Mouse (Mus musculus) CH12.LX (cell line): ENCODE measurements around the gene Ndufaf1. TPM values are rescaled to one million over a fixed set of nuclear protein-coding genes. Genes with fewer than 3 reads are reported as not detected.

Experiments
- DNase-seq: peaks from one replicate; pipeline ENCODE4 v3.0.0-alpha.2; 2013; ENCODE audit errors: extremely low read depth
- H3K27ac ChIP-seq: 2 replicates; pipeline ENCODE4 v1.5.1; 2012; ENCODE audit warnings: low read depth, mild to moderate bottlenecking, control low read depth, moderate library complexity; ENCODE audit not compliant: insufficient read depth
- H3K27me3 ChIP-seq: replicated peaks from 2 replicates; pipeline ENCODE3; 2012; ENCODE audit warnings: inconsistent platforms
- H3K36me3 ChIP-seq, 2 experiments: replicated peaks in 1 of 2; 2 replicates each; pipeline versions ENCODE3 to v1.6.1; 2012; ENCODE audit warnings: inconsistent platforms in 1 of 2, low read length in 1 of 2, mild to moderate bottlenecking in 1 of 2, mixed read lengths in 1 of 2, moderate library complexity in 1 of 2; ENCODE audit not compliant: control insufficient read depth in 1 of 2, insufficient read depth in 1 of 2
- H3K4me1 ChIP-seq, 2 experiments: 2 replicates each; pipeline ENCODE4 v1.6.1; 2012; ENCODE audit warnings: inconsistent platforms in 1 of 2, moderate library complexity in 1 of 2; ENCODE audit not compliant: insufficient read depth in 2 of 2, control insufficient read depth in 1 of 2
- H3K4me2 ChIP-seq: 2 replicates; pipeline ENCODE4 v1.6.1; 2012; ENCODE audit warnings: low read depth, mild to moderate bottlenecking, control low read depth; ENCODE audit not compliant: poor library complexity, insufficient read depth, severe bottlenecking
- H3K4me3 ChIP-seq, 3 experiments: fragments of 150-350 bp in 1 of 3; sonication (generic) in 1 of 3; replicated peaks in 1 of 3; 2 replicates each; pipeline versions ENCODE3 to v1.5.1; 2011 to 2012; ENCODE audit warnings: low read depth in 2 of 3, low read length in 2 of 3, mild to moderate bottlenecking in 2 of 3, moderate library complexity in 2 of 3, control low read depth in 1 of 3, improper control_type of control experiment in 1 of 3, inconsistent platforms in 1 of 3, mixed read lengths in 1 of 3; ENCODE audit not compliant: poor library complexity in 1 of 3
- H3K79me2 ChIP-seq: replicated peaks from 2 replicates; pipeline ENCODE4 v1.6.1; 2012; ENCODE audit warnings: mild to moderate bottlenecking, moderate library complexity; ENCODE audit not compliant: control insufficient read depth, poor library complexity, insufficient read depth, severe bottlenecking; ENCODE audit errors: extremely low read depth
- H3K9ac ChIP-seq: 2 replicates; pipeline ENCODE4 v1.6.1; 2012; ENCODE audit warnings: low read depth, mild to moderate bottlenecking, control low read depth, moderate library complexity; ENCODE audit not compliant: insufficient read depth
- H3K9me3 ChIP-seq: replicated peaks from 2 replicates; pipeline ENCODE3; 2012; ENCODE audit warnings: low read length, inconsistent platforms, mixed read lengths
- BHLHE40 ChIP-seq: IDR thresholded peaks from 2 replicates; pipeline ENCODE4 v1.6.1; 2011; ENCODE audit warnings: mild to moderate bottlenecking, low read depth, low read length, improper control_type of control experiment
- CHD1 ChIP-seq: IDR thresholded peaks from 2 replicates; pipeline ENCODE4 v1.6.1; 2012; ENCODE audit warnings: low read depth, low read length, improper control_type of control experiment, inconsistent platforms
- CHD2 ChIP-seq: IDR thresholded peaks from 2 replicates; pipeline ENCODE4 v1.6.1; 2011; ENCODE audit warnings: low read length, improper control_type of control experiment
- CTCF ChIP-seq, 2 experiments: IDR thresholded peaks in 1 of 2; conservative IDR thresholded peaks in 1 of 2; 2 replicates each; pipeline ENCODE4 v1.5.1; 2011 to 2012; ENCODE audit warnings: low read depth in 2 of 2, low read length in 2 of 2, improper control_type of control experiment in 1 of 2, inconsistent platforms in 1 of 2, mild to moderate bottlenecking in 1 of 2, moderate library complexity in 1 of 2
- E2F4 ChIP-seq: IDR thresholded peaks from 2 replicates; pipeline ENCODE4 v1.6.1; 2011; ENCODE audit warnings: low read depth, low read length, improper control_type of control experiment; ENCODE audit not compliant: insufficient replicate concordance
- ELF1 ChIP-seq: IDR thresholded peaks from 2 replicates; pipeline ENCODE4 v1.6.1; 2014; ENCODE audit warnings: low read depth, mild to moderate bottlenecking, inconsistent platforms, low read length, improper control_type of control experiment
- EP300 ChIP-seq: IDR thresholded peaks from 2 replicates; pipeline ENCODE4 v1.6.1; 2011; ENCODE audit warnings: low read length, improper control_type of control experiment
- ETS1 ChIP-seq: conservative IDR thresholded peaks from 2 replicates; pipeline ENCODE4 v1.6.1; 2012; ENCODE audit warnings: low read depth, mild to moderate bottlenecking, inconsistent platforms, low read length, improper control_type of control experiment, moderate library complexity
- GABPA ChIP-seq: IDR thresholded peaks from 2 replicates; pipeline ENCODE4 v1.6.1; 2012; ENCODE audit warnings: low read depth, low read length, improper control_type of control experiment, inconsistent platforms; ENCODE audit not compliant: insufficient replicate concordance
- HCFC1 ChIP-seq: IDR thresholded peaks from 2 replicates; pipeline ENCODE4 v1.6.1; 2012; ENCODE audit warnings: low read depth, mild to moderate bottlenecking, inconsistent platforms, low read length, improper control_type of control experiment
- IRF4 ChIP-seq: IDR thresholded peaks from 2 replicates; pipeline ENCODE4 v1.6.1; 2014; ENCODE audit warnings: low read depth, mild to moderate bottlenecking, inconsistent platforms, low read length, improper control_type of control experiment
- JUND ChIP-seq: conservative IDR thresholded peaks from 2 replicates; pipeline ENCODE4 v1.6.1; 2011; ENCODE audit warnings: low read depth, low read length, improper control_type of control experiment
- KAT2A ChIP-seq: IDR thresholded peaks from 2 replicates; pipeline ENCODE4 v1.6.1; 2012; ENCODE audit warnings: low read length, improper control_type of control experiment, inconsistent platforms; ENCODE audit not compliant: insufficient replicate concordance
- MAFK ChIP-seq: IDR thresholded peaks from 2 replicates; pipeline ENCODE4 v1.6.1; 2011; ENCODE audit warnings: low read length, improper control_type of control experiment; ENCODE audit not compliant: insufficient replicate concordance
- MAX ChIP-seq: IDR thresholded peaks from 2 replicates; pipeline ENCODE4 v1.6.1; 2011; ENCODE audit warnings: low read length, improper control_type of control experiment
- MAZ ChIP-seq: IDR thresholded peaks from 2 replicates; pipeline ENCODE4 v1.6.1; 2012; ENCODE audit warnings: low read depth, mild to moderate bottlenecking, inconsistent platforms, low read length, improper control_type of control experiment, moderate library complexity
- MEF2A ChIP-seq: IDR thresholded peaks from 2 replicates; pipeline ENCODE4 v1.6.1; 2014; ENCODE audit warnings: low read depth, mild to moderate bottlenecking, inconsistent platforms, low read length, improper control_type of control experiment, borderline replicate concordance
- MXI1 ChIP-seq: IDR thresholded peaks from 2 replicates; pipeline ENCODE4 v1.6.1; 2011; ENCODE audit warnings: mild to moderate bottlenecking, low read depth, low read length, improper control_type of control experiment
- MYC ChIP-seq: IDR thresholded peaks from 2 replicates; pipeline ENCODE4 v1.6.1; 2011; ENCODE audit warnings: low read depth, mild to moderate bottlenecking, improper control_type of control experiment, low read length
- NELFE ChIP-seq: IDR thresholded peaks from 2 replicates; pipeline ENCODE4 v1.6.1; 2011; ENCODE audit warnings: low read depth, low read length, improper control_type of control experiment
- NRF1 ChIP-seq: IDR thresholded peaks from 2 replicates; pipeline ENCODE4 v1.6.1; 2014; ENCODE audit warnings: low read depth, mild to moderate bottlenecking, inconsistent platforms, low read length, improper control_type of control experiment, moderate library complexity
- PAX5 ChIP-seq: IDR thresholded peaks from 2 replicates; pipeline ENCODE4 v1.6.1; 2012; ENCODE audit warnings: low read length, inconsistent platforms, mixed read lengths
- POLR2A ChIP-seq: IDR thresholded peaks from 2 replicates; pipeline ENCODE4 v1.6.1; 2011; ENCODE audit warnings: low read depth, mild to moderate bottlenecking, improper control_type of control experiment, low read length
- POLR2AphosphoS2 ChIP-seq: IDR thresholded peaks from 2 replicates; pipeline ENCODE4 v1.6.1; 2011; ENCODE audit warnings: low read depth, low read length, improper control_type of control experiment
- RAD21 ChIP-seq: IDR thresholded peaks from 2 replicates; pipeline ENCODE4 v1.6.1; 2011; ENCODE audit warnings: low read depth, mild to moderate bottlenecking, low read length, improper control_type of control experiment, moderate library complexity
- RCOR1 ChIP-seq: conservative IDR thresholded peaks from 2 replicates; pipeline ENCODE4 v1.6.1; 2012; ENCODE audit warnings: low read depth, mild to moderate bottlenecking, inconsistent platforms, low read length, improper control_type of control experiment
- SIN3A ChIP-seq: IDR thresholded peaks from 2 replicates; pipeline ENCODE4 v1.6.1; 2012; ENCODE audit warnings: low read length, improper control_type of control experiment, inconsistent platforms
- SMC3 ChIP-seq: IDR thresholded peaks from 2 replicates; pipeline ENCODE4 v1.6.1; 2011; ENCODE audit warnings: low read depth, low read length, improper control_type of control experiment
- TBP ChIP-seq: conservative IDR thresholded peaks from 2 replicates; pipeline ENCODE4 v1.6.1; 2011; ENCODE audit warnings: low read depth, low read length, improper control_type of control experiment
- TCF12 ChIP-seq: IDR thresholded peaks from 2 replicates; pipeline ENCODE4 v1.6.1; 2014; ENCODE audit warnings: low read depth, mild to moderate bottlenecking, inconsistent platforms, low read length, improper control_type of control experiment
- UBTF ChIP-seq: IDR thresholded peaks from 2 replicates; pipeline ENCODE4 v1.6.1; 2012; ENCODE audit warnings: low read depth, mild to moderate bottlenecking, inconsistent platforms, low read length, improper control_type of control experiment, moderate library complexity
- USF1 ChIP-seq: IDR thresholded peaks from 2 replicates; pipeline ENCODE4 v1.6.1; 2014; ENCODE audit warnings: low read depth, mild to moderate bottlenecking, inconsistent platforms, low read length, improper control_type of control experiment
- USF2 ChIP-seq: conservative IDR thresholded peaks from 2 replicates; pipeline ENCODE4 v1.6.1; 2011; ENCODE audit warnings: low read depth, low read length, improper control_type of control experiment
- ZC3H11A ChIP-seq: IDR thresholded peaks from 2 replicates; pipeline ENCODE4 v1.6.1; 2012; ENCODE audit warnings: low read depth, mild to moderate bottlenecking, inconsistent platforms, low read length, improper control_type of control experiment
- ZKSCAN1 ChIP-seq: IDR thresholded peaks from 2 replicates; pipeline ENCODE4 v1.6.1; 2012; ENCODE audit warnings: low read depth, inconsistent platforms, low read length, improper control_type of control experiment, borderline replicate concordance
- ZMIZ1 ChIP-seq: IDR thresholded peaks from 2 replicates; pipeline ENCODE4 v1.6.1; 2012; ENCODE audit warnings: low read depth, mild to moderate bottlenecking, inconsistent platforms, low read length, improper control_type of control experiment
- ZNF384 ChIP-seq: IDR thresholded peaks from 2 replicates; pipeline ENCODE4 v1.6.1; 2012; ENCODE audit warnings: low read depth, low read length, improper control_type of control experiment, inconsistent platforms
- dilution Hi-C: fragments of 300-500 bp; cut with MboI; formaldehyde crosslinking; loops from 2 replicates; pipeline ENCODE4 v1.14.3; 2020; ENCODE audit warnings: low sequenced_read_pairs; ENCODE audit not compliant: extremely low pct_unique_long_range_greater_than_20kb, extremely low pct_ligation_motif_present
- in situ Hi-C: fragments of 300-500 bp; cut with MboI; formaldehyde crosslinking; loops from 3 replicates; pipeline ENCODE4 v1.14.3; 2019; ENCODE audit warnings: low sequenced_read_pairs, low pct_ligation_motif_present, low pct_unique_long_range_greater_than_20kb, mixed read lengths
- polyA plus RNA-seq: library from polyadenylated mRNA; unstranded; fragments of >175 nt; gene quantifications from 2 replicates; pipeline ENCODE4 v1.2.1, GENCODE M21; 2012; ENCODE audit warnings: low read depth; ENCODE audit not compliant: insufficient read length
- total RNA-seq, 2 experiments: library from RNA; depleted of rRNA; stranded (reverse); fragments of 300-350 nt in 1 of 2; fragments of >200 nt in 1 of 2; gene quantifications; 2 replicates each; pipeline ENCODE4 v1.2.3; 2012 to 2014

Ndufaf1 gene
- total RNA-seq (2012; rRNA removed) (25.1 and 33.2 TPM in 2 replicates), total RNA-seq (2014; rRNA removed) (53.6 and 64.5 TPM in 2 replicates), polyA plus RNA-seq (35.6 and 38.7 TPM in 2 replicates)

DNA sequence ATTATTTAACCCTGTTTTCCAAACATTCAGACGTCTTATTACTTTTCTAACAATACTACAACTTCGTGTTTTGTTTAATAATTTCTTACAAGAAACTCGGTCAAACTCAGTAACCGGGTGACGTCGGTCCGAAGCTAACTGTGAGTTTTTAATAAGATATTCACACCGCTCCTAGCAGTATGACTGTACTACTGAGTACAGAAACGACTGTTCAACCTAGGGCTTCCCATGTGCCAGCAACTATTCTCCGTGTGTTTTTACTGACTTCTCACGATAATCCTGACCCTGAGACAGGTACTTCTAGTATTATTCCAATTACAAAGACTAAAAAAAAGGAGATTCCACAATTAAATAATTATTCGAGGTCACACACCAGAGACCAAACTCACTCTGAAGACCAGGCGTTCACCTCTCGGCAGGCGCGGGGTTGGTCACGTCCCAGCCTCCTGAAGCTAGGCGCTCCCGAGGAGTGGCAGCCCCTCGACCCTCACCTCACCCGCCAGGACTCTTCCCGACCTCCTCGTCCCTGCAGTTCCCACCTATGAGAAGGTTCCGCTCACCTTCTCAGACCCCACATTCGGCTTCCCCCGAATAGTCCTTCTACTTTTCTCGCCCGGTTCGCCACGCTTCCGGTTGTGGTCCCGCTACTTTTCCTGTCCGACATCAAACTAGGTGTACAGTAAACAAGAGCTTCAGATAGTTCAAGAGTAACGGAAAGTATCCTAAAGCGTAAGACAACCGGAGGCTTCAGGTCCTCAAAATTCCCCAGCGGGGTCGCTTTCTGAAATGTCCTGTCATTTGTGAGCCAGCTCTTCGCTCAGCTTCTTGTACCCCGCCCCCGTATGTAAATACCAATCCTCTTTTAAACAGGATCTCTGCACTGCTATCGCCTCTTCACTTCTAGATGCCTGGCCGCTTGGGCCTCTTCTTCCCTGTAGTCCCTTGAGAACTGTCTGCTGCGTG, at the start of gene Ndufaf1:
TSS of gene Ndufaf1 (minus strand) at position 608 of the 963 bp plus-strand sequence.
- DNase-seq: peak; percentile 81
- H3K27me3 ChIP-seq: no peaks in the 10 kb centered on the region
- peak within 1 kb of the TSS; percentile 81 for H3K9ac ChIP-seq
- no peaks in the 10 kb centered on the region for H3K9me3 ChIP-seq
- H3K4me3 ChIP-seq: peak within 1 kb of the TSS; percentile 88 to 92 (median 89)
- peaks cover 19 to 29% of the 10 kb centered on the region in 2 experiments for H3K36me3 ChIP-seq
- H3K27ac ChIP-seq: peak within 1 kb of the TSS; percentile 68
- in situ Hi-C loops: no loop called here
- H3K4me1 ChIP-seq: peaks cover 0 to 20% of the 10 kb centered on the region in 2 experiments; a peak in 2 of 4 replicates
- H3K4me2 ChIP-seq: peak within 1 kb of the TSS; percentile 100
- peaks cover 19% of the 10 kb centered on the region for H3K79me2 ChIP-seq
- dilution Hi-C loops: no loop called here
- TF ChIP-seq SIN3A: peak; percentile 95
- no peak for TF ChIP-seq ZC3H11A
- peak; percentile 54; the same call in 1 of the 2 replicates for TF ChIP-seq GABPA
- TF ChIP-seq PAX5: no peak
- no peak for TF ChIP-seq ZNF384
- no peak for TF ChIP-seq BHLHE40
- peak; percentile 90 for TF ChIP-seq TCF12
- no peak for TF ChIP-seq MAFK
- no peak for TF ChIP-seq USF2
- peak; percentile 91 for TF ChIP-seq TBP
- TF ChIP-seq ZMIZ1: peak; percentile 47; the same call in 1 of the 2 replicates
- TF ChIP-seq JUND: peak; percentile 57
- TF ChIP-seq MEF2A: peak; percentile 86
- TF ChIP-seq IRF4: peak; percentile 76; the same call in 1 of the 2 replicates
- TF ChIP-seq ZKSCAN1: no peak
- no peak for TF ChIP-seq CTCF (conservative IDR thresholded peaks at IDR 0.05 in 1 of 2, IDR thresholded peaks at IDR 0.05 in 1 of 2; ENCODE audit: low read depth in 2 of 2, low read length in 2 of 2)
- no peak for TF ChIP-seq USF1
- peak; percentile 82 for TF ChIP-seq ELF1
- TF ChIP-seq MYC: peak; percentile 39; the same call in 1 of the 2 replicates
- TF ChIP-seq MAZ: peak; percentile 84; the same call in 1 of the 2 replicates
- TF ChIP-seq UBTF: no peak
- TF ChIP-seq ETS1: 0 out of 2 replicates have a peak, but pooled peaks have one; percentile 26
- TF ChIP-seq SMC3: no peak
- TF ChIP-seq HCFC1: peak; percentile 97
- TF ChIP-seq KAT2A: peak; percentile 93; the same call in 1 of the 2 replicates
- TF ChIP-seq POLR2A: peak; percentile 77
- peak; percentile 86 for TF ChIP-seq NELFE
- TF ChIP-seq EP300: no peak
- no peak for TF ChIP-seq POLR2AphosphoS2
- TF ChIP-seq MAX: 0 out of 2 replicates have a peak, but pooled peaks have one; percentile 42
- TF ChIP-seq RCOR1: no peak
- TF ChIP-seq CHD2: no peak; the same call in 1 of the 2 replicates
- no peak for TF ChIP-seq RAD21
- peak; percentile 38; the same call in 1 of the 2 replicates for TF ChIP-seq NRF1
- TF ChIP-seq E2F4: peak; percentile 52; the same call in 1 of the 2 replicates
- peak; percentile 88 for TF ChIP-seq MXI1
- no peak for TF ChIP-seq CHD1
